Mouse (Mus musculus) cerebellum, postnatal 14 days (tissue): ENCODE results near the gene Gm10663.

Experiments
- DNase-seq, 2 experiments: peaks; one replicate each; pipeline ENCODE4 v3.0.0; 2021; ENCODE audit warnings: mixed read lengths in 2 of 2

The Gm10663 gene

DNA sequence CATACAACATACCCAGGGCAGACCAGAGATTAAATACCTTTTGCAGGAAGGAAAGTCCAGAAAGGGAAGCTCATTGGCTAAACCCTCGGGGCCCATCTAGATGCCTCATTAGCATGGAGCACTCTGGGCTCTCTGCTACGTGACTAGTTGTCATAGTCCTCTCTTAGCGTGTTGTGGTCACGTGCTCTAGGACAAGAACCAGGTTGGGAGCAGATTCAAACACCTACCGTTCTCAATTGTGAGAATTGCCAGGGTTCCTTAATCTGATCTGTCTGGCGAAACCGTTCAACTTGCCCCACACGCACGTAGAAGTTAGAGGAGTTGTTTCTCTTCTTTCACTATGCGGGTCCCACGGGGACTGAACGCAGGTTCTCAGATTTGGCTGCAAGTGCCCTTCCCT is 13.3 kb downstream of the Gm10663 start:
- DNase-seq: no peak

DNA sequence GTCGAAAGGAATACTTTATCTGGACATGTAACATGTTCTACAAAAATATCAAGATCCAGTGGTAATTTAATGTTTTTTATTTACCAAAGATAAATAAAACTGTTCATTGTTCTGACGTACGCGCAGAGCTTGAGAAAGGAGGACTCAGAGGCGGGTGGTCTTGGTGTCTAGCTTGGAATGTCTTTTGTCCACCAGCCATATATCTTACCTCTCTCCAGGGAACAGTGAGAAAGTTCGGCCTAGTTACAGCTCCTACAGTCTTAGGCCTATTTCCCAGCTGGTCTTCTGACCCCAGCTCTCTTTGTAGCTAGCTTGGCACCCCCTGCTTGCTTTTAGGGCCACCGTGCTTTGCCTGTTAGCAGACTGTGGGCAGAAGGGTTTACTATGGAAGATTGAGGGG is 14.9 kb downstream of the Gm10663 start:
- DNase-seq: no peak

DNA sequence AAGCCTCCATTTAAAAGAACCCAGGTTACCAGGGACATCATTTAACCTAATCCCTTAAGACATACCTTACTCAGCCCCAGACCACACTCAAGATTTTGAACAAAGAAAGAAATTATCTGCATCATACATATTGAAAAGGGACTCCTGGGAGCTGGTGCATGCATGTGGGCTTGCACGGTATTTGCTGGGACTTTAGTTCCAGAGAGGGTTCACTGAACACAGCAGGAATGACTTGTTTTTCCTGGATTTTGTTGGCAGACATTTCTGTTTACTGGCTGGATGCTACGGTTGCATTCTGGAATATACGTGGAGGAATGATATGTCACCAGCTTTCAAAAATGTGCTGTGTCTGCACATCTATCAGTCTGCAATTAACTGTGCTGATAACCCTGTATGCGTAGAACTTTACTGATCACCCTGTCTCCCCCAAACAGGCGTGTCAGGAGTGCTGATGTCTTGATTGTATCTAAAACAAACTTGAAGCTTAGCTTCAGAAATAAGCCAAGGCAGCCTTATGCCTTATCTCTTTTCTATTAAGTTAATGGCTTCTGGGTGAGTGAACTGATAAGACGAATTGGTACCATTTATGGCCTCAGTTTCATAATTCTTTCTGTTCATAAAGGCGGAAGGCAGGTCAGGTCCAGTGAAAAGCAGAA is 23.1 kb downstream of the Gm10663 start:
- DNase-seq: no peak

DNA sequence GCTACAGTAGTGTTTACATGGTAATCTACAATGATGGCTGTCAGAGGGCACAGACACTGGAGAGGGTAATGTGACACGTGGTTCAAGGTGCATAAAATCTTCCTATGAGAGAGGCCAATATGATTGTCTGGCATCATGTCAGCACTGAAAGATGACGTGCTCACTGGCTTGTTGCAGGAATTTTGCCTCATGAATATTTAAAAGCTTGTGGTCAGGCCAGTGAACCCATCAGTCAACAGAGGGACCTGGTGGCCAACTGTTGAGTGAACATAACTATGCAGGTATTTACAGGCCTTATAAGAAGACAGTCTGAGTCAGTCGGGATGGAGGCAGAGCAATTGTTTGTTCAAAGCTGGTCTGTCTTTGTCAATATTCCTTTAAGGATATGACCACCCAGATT is 24.9 kb downstream of the Gm10663 start:
- no peak for DNase-seq

DNA sequence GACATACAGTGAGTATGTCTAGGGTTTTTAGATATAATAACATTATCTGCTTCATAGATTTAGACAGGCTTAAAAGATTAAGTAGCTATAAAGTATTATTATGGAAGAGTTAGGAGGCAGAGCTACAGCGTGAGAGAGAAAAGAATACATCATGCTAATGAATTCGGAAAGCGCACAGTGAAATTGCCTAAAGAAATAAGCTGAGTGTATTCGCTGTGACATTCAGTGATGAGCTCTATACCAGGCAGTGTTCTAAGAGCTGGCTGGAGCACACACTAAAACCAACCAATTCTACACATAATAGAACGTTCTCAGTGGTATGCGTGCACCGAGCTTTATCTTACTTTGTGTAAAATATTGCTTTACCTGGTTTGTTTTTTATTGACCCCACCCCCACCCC is 28.8 kb downstream of the Gm10663 start:
- DNase-seq: no peak

DNA sequence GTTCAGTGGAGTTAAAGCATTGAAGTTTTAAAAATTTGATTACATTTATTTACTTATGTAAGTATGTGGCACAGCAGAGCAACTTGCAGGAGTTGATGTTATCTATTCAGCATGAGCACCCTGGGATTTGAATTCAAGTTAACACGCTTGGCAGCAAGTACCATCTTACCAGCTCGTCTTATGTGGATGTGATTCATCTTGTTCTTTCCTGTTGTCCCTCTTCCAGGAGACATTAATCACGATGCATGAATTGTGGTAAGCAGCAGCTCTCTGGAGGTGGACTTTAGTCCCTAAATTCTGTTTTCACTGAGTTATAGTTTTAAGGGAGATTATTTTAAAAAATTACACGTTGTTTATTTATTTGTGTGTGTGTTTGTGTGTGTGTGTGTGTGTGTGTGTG is 29.2 kb downstream of the Gm10663 start:
- DNase-seq: no peak

DNA sequence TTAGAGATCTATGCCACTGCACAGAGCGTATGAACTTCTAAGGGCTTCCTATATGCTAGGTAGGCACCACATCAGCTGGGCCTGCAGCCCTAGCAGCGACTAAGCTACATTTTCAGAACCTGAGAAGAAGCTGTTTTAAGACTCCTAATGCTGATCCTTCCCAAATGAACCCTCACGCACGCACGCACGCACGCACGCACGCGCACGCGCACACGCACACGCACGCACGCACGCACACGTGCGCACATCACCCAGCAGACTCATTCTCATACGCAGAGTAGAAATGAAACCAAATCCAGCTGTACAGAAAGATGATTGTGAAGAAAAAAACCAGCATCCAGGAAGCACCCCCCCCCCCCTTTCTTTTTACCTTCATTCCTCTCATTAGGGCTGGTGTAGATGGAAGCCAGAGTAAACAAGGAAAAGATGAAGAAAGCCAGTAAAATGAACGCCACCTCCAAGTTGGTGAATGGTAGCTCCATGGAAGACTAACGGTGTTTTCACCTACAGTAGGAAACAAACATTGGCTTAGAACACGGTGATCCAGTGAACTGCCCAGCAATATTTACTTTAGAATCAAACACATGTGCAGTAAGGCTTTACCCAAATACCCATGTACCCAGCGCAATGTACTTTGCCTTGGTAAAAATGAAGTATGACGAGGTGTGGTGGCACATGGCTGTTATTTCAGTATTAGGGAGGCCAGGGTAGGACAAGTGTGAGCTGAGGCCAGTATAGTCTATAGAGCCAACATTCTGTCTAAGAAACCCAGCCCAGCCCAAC is 33.3 kb downstream of the Gm10663 start:
- no peak for DNase-seq

DNA sequence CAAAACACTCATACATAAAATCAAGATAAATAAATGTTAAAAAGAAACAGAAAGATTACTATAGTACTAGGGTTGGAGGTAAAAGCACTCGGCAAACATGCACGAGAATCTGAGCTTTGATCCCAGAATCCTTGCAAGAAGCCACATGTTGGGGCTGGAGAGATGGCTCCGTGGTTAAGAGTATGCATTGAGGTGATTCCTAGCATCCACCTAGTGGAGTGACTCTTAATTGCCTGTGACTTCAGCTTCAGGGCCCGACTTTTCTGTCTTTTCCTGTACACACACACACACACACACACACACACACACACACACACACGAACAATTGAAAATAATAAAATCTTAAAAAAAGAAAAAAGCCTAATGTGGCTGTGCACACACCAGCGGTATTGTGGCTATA is 34.1 kb downstream of the Gm10663 start:
- no peak for DNase-seq

DNA sequence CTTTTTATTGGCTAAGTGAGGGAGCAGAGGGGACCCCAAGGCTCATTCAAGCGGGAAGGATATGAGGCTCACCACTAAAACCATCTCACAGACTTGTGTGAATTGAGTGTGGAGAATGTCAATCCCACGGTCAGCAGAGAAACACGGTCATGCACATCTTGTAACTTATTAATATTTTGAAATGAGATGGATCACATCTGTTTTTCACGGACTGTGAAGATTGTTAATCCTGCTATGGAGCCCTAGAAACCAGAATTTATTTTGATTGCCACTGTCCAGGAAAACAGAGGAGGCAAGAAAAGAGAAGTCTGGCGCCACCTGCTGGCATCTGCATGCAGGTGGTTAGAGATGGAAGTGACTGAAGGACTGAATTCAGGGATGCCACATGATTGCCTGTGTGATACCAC is 35.5 kb downstream of the Gm10663 start:
- DNase-seq: peak; percentile 79 to 88

DNA sequence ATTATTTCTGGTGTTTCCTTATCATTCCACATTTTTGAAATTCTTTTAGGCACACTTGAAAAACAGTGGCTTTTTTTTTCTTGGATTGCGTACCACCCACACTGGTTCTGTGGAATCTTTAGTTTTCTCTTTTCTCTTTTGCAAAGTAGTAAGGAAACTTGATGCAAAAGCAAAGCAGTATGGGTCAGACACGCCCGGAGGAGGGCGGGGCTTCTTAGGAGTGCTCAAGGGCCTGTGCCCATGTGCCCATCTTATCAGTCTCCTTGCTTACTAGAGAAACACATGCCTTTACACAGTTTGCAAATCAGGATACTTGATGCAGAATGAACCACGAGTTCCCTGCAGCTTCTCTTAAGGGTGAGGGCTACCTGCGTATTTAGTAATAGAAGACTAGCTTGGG is 37.3 kb downstream of the Gm10663 start:
- DNase-seq: no peak

DNA sequence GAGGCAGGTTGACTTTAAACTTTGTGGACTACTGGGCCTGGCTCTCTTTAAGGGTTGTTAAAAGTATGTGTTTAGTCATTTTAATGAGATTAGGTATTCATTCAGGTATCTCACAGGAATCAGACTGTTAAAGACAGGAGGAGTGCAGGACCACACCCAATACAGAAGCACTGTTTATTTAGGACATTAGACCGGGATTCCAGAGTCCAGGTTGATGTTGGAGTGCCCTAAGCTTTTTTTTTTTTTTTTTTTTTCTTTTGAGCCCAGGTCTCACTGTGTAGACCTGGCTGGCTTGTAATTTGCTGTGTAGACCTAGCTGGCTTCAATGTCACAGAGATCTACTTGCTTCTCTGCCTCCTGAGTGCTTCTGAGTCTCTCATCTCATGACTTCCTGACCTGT is 51.2 kb downstream of the Gm10663 start:
- no peak for DNase-seq

DNA sequence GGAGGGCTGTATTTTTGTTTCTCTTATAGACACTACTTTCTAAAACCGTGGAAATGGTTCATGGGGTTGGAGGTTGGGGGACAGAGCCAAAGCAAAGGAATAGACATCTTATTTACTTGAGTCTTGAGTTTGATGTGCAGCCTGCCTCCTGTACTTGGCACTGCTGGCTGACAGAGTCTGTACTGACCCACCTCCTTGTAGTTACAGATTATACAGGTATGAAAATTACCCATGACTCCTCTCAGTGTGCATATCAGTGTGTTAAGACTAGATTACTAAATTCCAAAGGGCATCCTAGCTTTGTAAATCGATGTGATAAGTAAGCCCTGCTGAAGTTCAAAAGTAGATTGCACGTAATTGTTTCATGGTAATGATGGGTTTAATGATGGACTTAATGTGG is 51.6 kb downstream of the Gm10663 start:
- no peak for DNase-seq
